Mouse (Mus musculus): ENCODE results near the gene Tm4sf19. TPM values are rescaled to one million over a fixed set of nuclear protein-coding genes. Genes with fewer than 3 reads are reported as not detected.

The Tm4sf19 gene
- polyA plus RNA-seq, 1 experiment = 0.04 TPM

DNA sequence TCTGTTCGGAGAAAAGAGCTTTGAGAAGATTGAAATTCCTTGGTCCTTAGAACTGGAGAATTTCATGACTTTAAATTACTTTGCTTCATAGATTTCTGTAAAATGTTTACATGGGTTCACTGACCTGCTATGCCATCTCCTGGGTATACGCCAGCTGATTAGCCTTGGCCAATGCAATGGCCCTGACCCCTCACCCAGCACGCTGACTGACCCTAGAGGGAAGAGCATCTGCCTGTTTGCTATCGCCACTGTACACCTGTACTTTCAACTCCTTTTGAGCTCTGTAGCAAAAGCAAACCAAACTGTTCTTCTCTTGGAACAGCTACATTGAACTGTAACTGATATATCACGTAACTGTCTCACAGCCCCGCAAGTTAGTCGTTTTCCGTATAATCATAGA, 52.8 kb downstream of the Tm4sf19 start:
- Histone ChIP-seq H3K4me2 (ENCODE audit: low read depth) (no peak overlapping the region), H3K79me2 (ENCODE audit: control insufficient read depth, insufficient read depth) (no peaks in the 10 kb centered on the region), H3K4me3 (no peak overlapping the region), H3K36me3 (ENCODE audit: control insufficient read depth, insufficient read depth) (peaks cover 24% of the 10 kb centered on the region), H3K27me3 (ENCODE audit: control insufficient read depth, insufficient read depth, insufficient read length) (no peaks in the 10 kb centered on the region), H3ac (ENCODE audit: control insufficient read depth, insufficient read length) (no peak overlapping the region)
- TF ChIP-seq E2F4 (IDR thresholded peaks at IDR 0.05; ENCODE audit: insufficient read depth) (no peak), MYOD1 (IDR thresholded peaks at IDR 0.05; ENCODE audit: control insufficient read depth in 1 of 3, insufficient read length in 2 of 3, low read depth in 2 of 3) (no peak), TCF3 (IDR thresholded peaks at IDR 0.05; ENCODE audit: insufficient read length, low read depth) (no peak), MAX (IDR thresholded peaks at IDR 0.05; ENCODE audit: low read depth) (no peak)

DNA sequence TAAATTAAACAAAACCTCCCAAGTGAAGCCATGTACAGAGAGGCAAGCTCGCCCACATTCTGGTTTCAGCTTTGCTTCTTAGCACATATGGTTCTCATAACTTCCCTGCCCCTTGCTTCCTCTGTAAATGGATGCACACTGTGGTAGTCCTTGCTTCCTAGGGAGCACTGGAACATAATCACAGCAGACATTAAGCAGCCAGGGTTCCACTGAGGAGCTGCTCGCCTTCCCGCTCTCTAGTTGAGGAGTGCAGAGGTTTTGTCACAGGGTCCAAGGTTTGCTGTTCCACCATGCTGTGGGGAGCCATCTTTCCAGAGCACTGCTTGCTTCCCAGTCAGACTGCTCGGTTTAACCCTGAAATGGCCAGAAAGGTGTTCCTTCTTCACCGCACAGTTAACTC, 54.3 kb downstream of the Tm4sf19 start:
- H3K27me3 ChIP-seq (ENCODE audit: control insufficient read depth, insufficient read depth, insufficient read length) = no peaks in the 10 kb centered on the region
- H3K79me2 ChIP-seq (ENCODE audit: control insufficient read depth, insufficient read depth) = no peaks in the 10 kb centered on the region
- H3ac ChIP-seq (ENCODE audit: control insufficient read depth, insufficient read length) = no peak overlapping the region
- no peak overlapping the region for H3K4me3 ChIP-seq
- H3K36me3 ChIP-seq (ENCODE audit: control insufficient read depth, insufficient read depth) = peaks cover 24% of the 10 kb centered on the region
- H3K4me2 ChIP-seq (ENCODE audit: low read depth) = no peak overlapping the region
- no peak for TF ChIP-seq SRF (IDR thresholded peaks at IDR 0.05; ENCODE audit: control insufficient read depth, insufficient read length, low read depth)
- TF ChIP-seq TCF3 (IDR thresholded peaks at IDR 0.05; ENCODE audit: insufficient read length, low read depth) = no peak
- no peak for TF ChIP-seq TCF12 (IDR thresholded peaks at IDR 0.05; ENCODE audit: insufficient read depth, poor library complexity, severe bottlenecking)
- TF ChIP-seq MYOD1 (IDR thresholded peaks at IDR 0.05; ENCODE audit: control insufficient read depth in 1 of 3, insufficient read length in 2 of 3, low read depth in 2 of 3) = no peak
- no peak for TF ChIP-seq MYOG (IDR thresholded peaks at IDR 0.05; ENCODE audit: control insufficient read depth in 1 of 3, insufficient read depth in 1 of 3, insufficient read length in 2 of 3, low read depth in 2 of 3)
- TF ChIP-seq E2F4 (IDR thresholded peaks at IDR 0.05; ENCODE audit: insufficient read depth) = no peak

DNA sequence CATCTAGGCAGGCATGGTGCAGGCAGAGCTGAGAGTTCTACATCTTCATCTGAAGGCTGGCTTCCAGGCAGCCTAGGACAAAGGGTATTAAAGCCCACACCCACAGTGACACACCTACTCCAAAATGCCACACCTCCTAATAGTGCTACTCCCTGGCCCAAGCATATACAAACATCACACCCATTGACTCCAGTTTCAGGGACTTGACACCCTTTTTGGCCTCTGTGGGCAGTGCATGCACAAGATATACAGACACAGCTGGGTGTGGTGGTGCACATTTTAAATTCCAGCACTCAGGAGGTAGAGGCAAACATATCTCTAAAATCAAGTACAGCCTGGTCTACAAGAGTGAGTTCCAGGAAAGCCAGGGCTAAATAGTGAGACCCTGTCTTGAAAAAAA, 55.8 kb downstream of the Tm4sf19 start:
- Histone ChIP-seq H3K36me3 (ENCODE audit: control insufficient read depth, insufficient read depth) (peaks cover 24% of the 10 kb centered on the region), H3K4me3 (no peak overlapping the region), H3ac (ENCODE audit: control insufficient read depth, insufficient read length) (no peak overlapping the region), H3K79me2 (ENCODE audit: control insufficient read depth, insufficient read depth) (no peaks in the 10 kb centered on the region), H3K27me3 (ENCODE audit: control insufficient read depth, insufficient read depth, insufficient read length) (no peaks in the 10 kb centered on the region), H3K4me2 (ENCODE audit: low read depth) (no peak overlapping the region)
- TF ChIP-seq E2F4 (IDR thresholded peaks at IDR 0.05; ENCODE audit: insufficient read depth) = no peak
- no peak for TF ChIP-seq MAX (IDR thresholded peaks at IDR 0.05; ENCODE audit: low read depth)
- no peak for TF ChIP-seq REST (IDR thresholded peaks at IDR 0.05; ENCODE audit: insufficient read depth, insufficient read length)

DNA sequence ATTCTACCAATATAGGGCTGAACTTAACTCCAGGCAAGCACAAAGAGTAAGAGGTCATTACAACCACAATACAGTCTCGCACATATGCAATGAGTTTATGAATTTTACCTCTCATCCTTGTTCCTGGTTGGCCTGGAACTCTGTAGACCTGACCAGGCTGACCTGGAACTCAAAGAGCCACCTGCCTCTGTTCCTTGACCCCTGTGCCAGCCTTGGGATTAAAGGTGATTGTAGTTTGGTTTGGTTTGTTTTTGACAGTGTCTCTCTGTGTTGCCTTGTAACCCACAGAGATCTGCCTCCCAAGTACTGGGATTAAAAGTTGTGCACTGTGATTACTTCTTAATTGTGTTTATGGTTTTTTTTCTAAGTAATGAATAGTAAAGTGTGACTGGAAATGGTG, 56.5 kb downstream of the Tm4sf19 start:
- TF ChIP-seq POLR2AphosphoS2 (IDR thresholded peaks at IDR 0.05; ENCODE audit: insufficient read length, low read depth) (no peak), POLR2A (IDR thresholded peaks at IDR 0.05; ENCODE audit: insufficient read length, low read depth) (no peak), USF1 (IDR thresholded peaks at IDR 0.05; ENCODE audit: low read depth) (no peak), MYOG (IDR thresholded peaks at IDR 0.05; ENCODE audit: control insufficient read depth in 1 of 3, insufficient read depth in 1 of 3, insufficient read length in 2 of 3, low read depth in 2 of 3) (no peak), SRF (IDR thresholded peaks at IDR 0.05; ENCODE audit: control insufficient read depth, insufficient read length, low read depth) (no peak), MYOD1 (IDR thresholded peaks at IDR 0.05; ENCODE audit: control insufficient read depth in 1 of 3, insufficient read length in 2 of 3, low read depth in 2 of 3) (no peak), REST (IDR thresholded peaks at IDR 0.05; ENCODE audit: insufficient read depth, insufficient read length) (no peak), MAX (IDR thresholded peaks at IDR 0.05; ENCODE audit: low read depth) (no peak)
- Histone ChIP-seq H3K79me2 (ENCODE audit: control insufficient read depth, insufficient read depth) (no peaks in the 10 kb centered on the region), H3K4me2 (ENCODE audit: low read depth) (no peak overlapping the region), H3ac (ENCODE audit: control insufficient read depth, insufficient read length) (no peak overlapping the region), H3K4me3 (no peak overlapping the region), H3K27me3 (ENCODE audit: control insufficient read depth, insufficient read depth, insufficient read length) (no peaks in the 10 kb centered on the region), H3K36me3 (ENCODE audit: control insufficient read depth, insufficient read depth) (peaks cover 21% of the 10 kb centered on the region)

Other genes starting within 250 kb of the Tm4sf19 start
- not detected for gene Nrros, start 234.9 kb upstream of the Tm4sf19 start, polyA plus RNA-seq (2012; fragmentation: generic; extraction: Trizol)
- gene Bex6, start 220.7 kb upstream of the Tm4sf19 start, polyA plus RNA-seq (2012; fragmentation: generic; extraction: Trizol) = not detected
- 3.9 TPM for gene Fbxo45, start 153.3 kb upstream of the Tm4sf19 start, polyA plus RNA-seq (2012; fragmentation: generic; extraction: Trizol)
- gene Wdr53, start 153.3 kb upstream of the Tm4sf19 start, polyA plus RNA-seq (2012; fragmentation: generic; extraction: Trizol) = 6.9 TPM
- gene Smco1, start 129.0 kb upstream of the Tm4sf19 start, polyA plus RNA-seq (2012; fragmentation: generic; extraction: Trizol) = not detected
- gene Rnf168, start 123.0 kb upstream of the Tm4sf19 start, polyA plus RNA-seq (2012; fragmentation: generic; extraction: Trizol) = 4.5 TPM
- gene Ubxn7, start 68.2 kb upstream of the Tm4sf19 start, polyA plus RNA-seq (2012; fragmentation: generic; extraction: Trizol) = 11.9 TPM
- gene Tctex1d2, start 19.2 kb downstream of the Tm4sf19 start, polyA plus RNA-seq (2012; fragmentation: generic; extraction: Trizol) = 12.7 TPM
- gene Pcyt1a, start 30.4 kb downstream of the Tm4sf19 start, polyA plus RNA-seq (2012; fragmentation: generic; extraction: Trizol) = 23.8 TPM
- gene Slc51a, start 87.4 kb downstream of the Tm4sf19 start, polyA plus RNA-seq (2012; fragmentation: generic; extraction: Trizol) = 0.28 TPM
- gene Zdhhc19, start 95.8 kb downstream of the Tm4sf19 start, polyA plus RNA-seq (2012; fragmentation: generic; extraction: Trizol) = not detected
- 55.4 TPM for gene Tfrc, start 208.4 kb downstream of the Tm4sf19 start, polyA plus RNA-seq (2012; fragmentation: generic; extraction: Trizol)
- gene Tnk2, start 243.4 kb downstream of the Tm4sf19 start, polyA plus RNA-seq (2012; fragmentation: generic; extraction: Trizol) = 35.0 TPM

All from myocyte (in vitro differentiated cells).